Mouse (Mus musculus): ENCODE measurements around the gene Pou6f1. TPM values are rescaled to one million over a fixed set of nuclear protein-coding genes. Genes with fewer than 3 reads are reported as not detected.
"Not testable (repeated sequence)": the region's sequence is repeated elsewhere in the genome, so short reads cannot be mapped to it uniquely, and the experiment has no call there.

Pou6f1 gene
- polyA plus RNA-seq, 1 experiment from 2014 or later = 7.4 TPM

GRCm38 (mm10) chr15:100541001-100541400 is 58.8 kb downstream of the Pou6f1 start:
- not testable (repeated sequence) for H3K4me1 ChIP-seq; H3K27me3 ChIP-seq; H3K9ac ChIP-seq; H3K9me3 ChIP-seq; ATAC-seq (ENCODE audit: insufficient number of reproducible peaks, low FRiP score, low TSS enrichment, low read depth); H3K27ac ChIP-seq; H3K4me2 ChIP-seq; H3K4me3 ChIP-seq
- WGBS = 70% methylated on average over 1 of the region's 1 CpGs
- peaks cover 19% of the 10 kb centered on the region for H3K36me3 ChIP-seq

- Histone ChIP-seq H3K36me3 (peaks cover 22% of the 10 kb centered on the region), H3K27ac (no peak overlapping the region), H3K9ac (no peak overlapping the region), H3K4me1 (no peaks in the 10 kb centered on the region), H3K4me3 (no peak overlapping the region), H3K27me3 (no peaks in the 10 kb centered on the region), H3K9me3 (no peaks in the 10 kb centered on the region), H3K4me2 (no peak overlapping the region)
- 92% methylated on average over 9 of the region's 9 CpGs for WGBS
- ATAC-seq (ENCODE audit: insufficient number of reproducible peaks, low FRiP score, low TSS enrichment, low read depth) = no peak
Observed at GRCm38 (mm10) chr15:100539411-100539810, 60.4 kb downstream of the Pou6f1 start.

GRCm38 (mm10) chr15:100537913-100538312 is 61.9 kb downstream of the Pou6f1 start:
- Histone ChIP-seq H3K4me2 (no peak overlapping the region), H3K27ac (no peak overlapping the region), H3K36me3 (peaks cover 24% of the 10 kb centered on the region), H3K9me3 (no peaks in the 10 kb centered on the region), H3K4me1 (no peaks in the 10 kb centered on the region), H3K27me3 (no peaks in the 10 kb centered on the region), H3K4me3 (no peak overlapping the region), H3K9ac (no peak overlapping the region)
- WGBS = 87% methylated on average over 6 of the region's 6 CpGs
- no peak for ATAC-seq (ENCODE audit: insufficient number of reproducible peaks, low FRiP score, low TSS enrichment, low read depth)

- H3K4me1 ChIP-seq = no peaks in the 10 kb centered on the region
- peaks cover 24% of the 10 kb centered on the region for H3K36me3 ChIP-seq
- no peaks in the 10 kb centered on the region for H3K9me3 ChIP-seq
- no peak overlapping the region for H3K4me2 ChIP-seq
- 79% methylated on average over 5 of the region's 5 CpGs for WGBS
- ATAC-seq (ENCODE audit: insufficient number of reproducible peaks, low FRiP score, low TSS enrichment, low read depth) = no peak
- no peaks in the 10 kb centered on the region for H3K27me3 ChIP-seq
- H3K27ac ChIP-seq = no peak overlapping the region
- no peak overlapping the region for H3K9ac ChIP-seq
- H3K4me3 ChIP-seq = no peak overlapping the region
Observed at GRCm38 (mm10) chr15:100527900-100528299, 71.9 kb downstream of the Pou6f1 start.

GRCm38 (mm10) chr15:100525405-100525804 is 74.4 kb downstream of the Pou6f1 start:
- no peak for ATAC-seq (ENCODE audit: insufficient number of reproducible peaks, low FRiP score, low TSS enrichment, low read depth)
- H3K36me3 ChIP-seq = peaks cover 37% of the 10 kb centered on the region
- H3K9me3 ChIP-seq = no peaks in the 10 kb centered on the region
- no peak overlapping the region for H3K4me2 ChIP-seq
- no peaks in the 10 kb centered on the region for H3K4me1 ChIP-seq
- H3K27ac ChIP-seq = no peak overlapping the region
- H3K9ac ChIP-seq = no peak overlapping the region
- no peak overlapping the region for H3K4me3 ChIP-seq
- WGBS = 86% methylated on average over 14 of the region's 14 CpGs
- no peaks in the 10 kb centered on the region for H3K27me3 ChIP-seq

Small RNA genes lying within 50 kb of the gene (microRNA-seq; reads per million reads assigned to microRNA genes)
- gene Mir6961 = not detected

Other genes starting within 250 kb of the Pou6f1 start
- not detected in 2 replicates for gene Methig1, start 246.8 kb downstream of the Pou6f1 start, polyA plus RNA-seq (2015; fragmentation: Nextera tagmentation; extraction: Ambion mirVana)
- gene Mettl7a2, start 246.8 kb downstream of the Pou6f1 start, polyA plus RNA-seq (2015; fragmentation: Nextera tagmentation; extraction: Ambion mirVana) = not detected in 2 replicates
- not detected in 2 replicates for gene Higd1c, start 235.4 kb downstream of the Pou6f1 start, polyA plus RNA-seq (2015; fragmentation: Nextera tagmentation; extraction: Ambion mirVana)
- 0.06 TPM in 1 of 2 replicates, not detected in the other for gene Gm5475, start 177.8 kb downstream of the Pou6f1 start, polyA plus RNA-seq (2015; fragmentation: Nextera tagmentation; extraction: Ambion mirVana)
- gene Slc11a2, start 174.9 kb downstream of the Pou6f1 start, polyA plus RNA-seq (2015; fragmentation: Nextera tagmentation; extraction: Ambion mirVana) = 20.6 and 21.6 TPM in 2 replicates
- gene Letmd1, start 131.0 kb downstream of the Pou6f1 start, polyA plus RNA-seq (2015; fragmentation: Nextera tagmentation; extraction: Ambion mirVana) = 29.6 and 30.5 TPM in 2 replicates
- gene Csrnp2, start 104.5 kb downstream of the Pou6f1 start, polyA plus RNA-seq (2015; fragmentation: Nextera tagmentation; extraction: Ambion mirVana) = 13.6 and 15.9 TPM in 2 replicates
- gene Tfcp2, start 48.0 kb downstream of the Pou6f1 start, polyA plus RNA-seq (2015; fragmentation: Nextera tagmentation; extraction: Ambion mirVana) = 24.9 and 25.4 TPM in 2 replicates
- 166 and 185 TPM in 2 replicates for gene Dazap2, start 15.4 kb upstream of the Pou6f1 start, polyA plus RNA-seq (2015; fragmentation: Nextera tagmentation; extraction: Ambion mirVana)
- gene Smagp, start 37.0 kb upstream of the Pou6f1 start, polyA plus RNA-seq (2015; fragmentation: Nextera tagmentation; extraction: Ambion mirVana) = 34.8 and 36.6 TPM in 2 replicates
- 4.8 and 4.9 TPM in 2 replicates for gene Bin2, start 69.6 kb upstream of the Pou6f1 start, polyA plus RNA-seq (2015; fragmentation: Nextera tagmentation; extraction: Ambion mirVana)
- 4.2 and 6.3 TPM in 2 replicates for gene Cela1, start 87.9 kb upstream of the Pou6f1 start, polyA plus RNA-seq (2015; fragmentation: Nextera tagmentation; extraction: Ambion mirVana)
- gene Galnt6, start 129.4 kb upstream of the Pou6f1 start, polyA plus RNA-seq (2015; fragmentation: Nextera tagmentation; extraction: Ambion mirVana) = 6.3 and 7.3 TPM in 2 replicates
- 3.2 and 3.7 TPM in 2 replicates for gene Slc4a8, start 161.8 kb upstream of the Pou6f1 start, polyA plus RNA-seq (2015; fragmentation: Nextera tagmentation; extraction: Ambion mirVana)

All from limb, embryonic 15.5 days (tissue).